Mouse (Mus musculus) kidney, postnatal 36 days (tissue): ENCODE data around the gene Fxyd5.
A peak's percentile ranks its signal among the peaks of the same experiment; 100 is the strongest.

Experiments
- DNase-seq, 2 experiments: peaks; one replicate each; pipeline ENCODE4 v3.0.0; 2021 to 2022; ENCODE audit warnings: mixed read lengths in 2 of 2

The Fxyd5 gene

DNA sequence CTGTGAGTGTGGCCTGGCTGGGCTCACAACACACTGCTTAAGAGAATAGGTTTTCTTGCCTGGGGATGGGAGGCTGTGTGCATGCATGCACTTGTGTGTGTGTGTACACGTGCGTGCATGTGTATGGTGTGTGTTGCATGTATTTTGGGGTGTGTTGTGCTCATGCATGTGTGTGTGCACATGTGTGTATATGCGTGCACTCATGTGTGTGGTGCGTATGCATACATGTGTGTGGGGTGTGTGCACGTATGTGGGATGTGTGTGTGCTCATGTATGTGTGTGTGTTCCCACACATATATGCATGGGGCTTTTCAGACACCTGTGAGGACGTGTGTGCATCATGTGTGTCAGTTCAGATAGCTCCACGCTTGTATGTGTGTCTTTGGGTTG is 18.3 kb upstream of the Fxyd5 start:
- no peak for DNase-seq

DNA sequence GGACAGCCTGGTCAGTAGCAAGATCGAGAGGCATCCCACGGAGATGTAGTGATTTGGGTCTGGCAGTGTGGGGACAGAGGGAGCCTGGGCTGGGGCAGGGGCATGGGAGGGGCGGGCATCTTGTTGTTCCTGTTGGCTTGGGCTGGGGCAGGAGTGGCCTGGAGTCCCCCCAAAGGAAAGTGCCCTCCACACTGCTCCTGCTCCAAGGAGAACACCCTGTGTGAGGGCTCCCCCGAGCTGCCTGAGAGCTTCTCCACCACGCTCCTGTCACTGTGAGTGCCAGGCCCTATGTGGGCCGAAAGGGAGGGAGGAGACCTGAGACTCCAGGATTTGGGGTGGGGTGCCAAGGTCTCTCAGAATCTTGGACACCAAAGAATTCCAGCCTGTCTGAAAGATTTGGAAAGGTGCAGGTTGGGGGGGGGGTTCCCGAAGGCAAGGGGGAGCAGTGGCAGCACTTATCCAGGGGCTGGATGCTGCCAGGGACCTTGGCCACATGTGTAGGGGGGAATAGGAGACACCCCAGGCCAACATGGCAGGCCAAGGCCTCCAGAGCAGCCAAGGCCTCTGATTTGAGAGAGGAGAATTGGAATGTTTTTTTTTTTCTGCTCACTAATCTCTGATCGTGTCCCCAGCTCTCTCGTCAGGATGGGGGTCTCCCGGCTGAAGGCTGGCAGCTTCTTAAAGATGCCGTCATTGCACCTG is 17.8 kb upstream of the Fxyd5 start:
- no peak for DNase-seq

DNA sequence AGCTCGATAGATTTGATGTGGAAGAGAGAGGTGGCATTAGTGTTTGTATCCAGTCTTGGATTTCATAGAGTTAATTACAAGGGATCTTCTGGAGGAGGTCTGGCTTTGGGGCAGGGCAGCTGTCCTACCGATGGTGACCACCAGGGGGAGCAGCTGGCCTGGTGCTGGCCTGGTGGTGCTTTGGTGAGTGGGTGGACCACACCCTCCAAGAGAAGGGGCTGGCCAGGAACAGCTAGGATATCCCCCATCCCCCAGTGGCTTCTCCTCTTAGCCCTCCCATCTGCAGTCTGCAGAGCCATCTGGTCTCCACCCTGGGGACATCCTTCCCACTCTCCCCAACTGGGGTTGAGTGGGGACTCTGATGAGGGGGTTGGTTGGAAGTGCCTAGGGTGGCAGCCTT is 16.8 kb upstream of the Fxyd5 start, which contains the start of gene Lgi4:
Gene Lgi4 (plus strand): TSS at position 235 of the 400 bp plus-strand sequence.
- DNase-seq: peak; percentile 72 to 90

DNA sequence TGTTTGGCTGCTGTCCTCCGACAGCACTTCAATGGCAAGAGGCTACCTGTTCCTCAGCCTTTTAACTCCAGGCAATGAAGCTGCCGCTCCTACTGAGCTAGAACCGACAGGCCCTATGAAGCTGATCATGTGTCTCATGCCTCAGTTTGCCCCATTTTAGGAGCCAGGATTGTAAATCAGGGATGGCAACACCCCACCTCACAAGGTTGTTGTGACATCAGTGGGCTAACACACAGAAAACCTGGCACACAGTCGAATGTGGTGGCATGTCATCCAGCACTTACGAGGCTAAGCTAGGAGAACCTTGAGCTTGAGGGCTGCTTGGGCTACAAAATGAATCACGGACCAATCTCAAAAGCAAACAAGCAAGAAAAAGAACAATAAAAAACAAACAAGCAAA is 15.9 kb upstream of the Fxyd5 start:
- no peak for DNase-seq

DNA sequence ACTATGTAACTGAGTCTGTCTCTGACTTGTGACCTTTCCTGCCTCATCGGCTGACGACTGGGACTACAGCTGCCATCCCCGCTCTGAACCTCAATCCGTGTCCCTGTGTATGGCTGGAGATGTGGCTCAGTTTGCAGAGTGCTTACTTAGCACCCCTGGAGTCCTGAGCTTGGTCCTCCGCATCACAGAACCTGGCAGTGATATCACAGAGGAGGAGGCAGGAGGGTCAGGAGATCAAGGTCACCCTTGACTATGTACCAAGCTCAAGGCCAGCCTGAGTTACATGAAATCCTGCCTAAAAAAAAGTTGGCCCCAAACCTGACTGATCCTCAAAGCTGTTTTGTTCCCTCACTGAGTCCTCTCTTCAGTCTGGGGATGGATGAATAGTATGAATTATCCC is 15.4 kb upstream of the Fxyd5 start:
- no peak for DNase-seq

DNA sequence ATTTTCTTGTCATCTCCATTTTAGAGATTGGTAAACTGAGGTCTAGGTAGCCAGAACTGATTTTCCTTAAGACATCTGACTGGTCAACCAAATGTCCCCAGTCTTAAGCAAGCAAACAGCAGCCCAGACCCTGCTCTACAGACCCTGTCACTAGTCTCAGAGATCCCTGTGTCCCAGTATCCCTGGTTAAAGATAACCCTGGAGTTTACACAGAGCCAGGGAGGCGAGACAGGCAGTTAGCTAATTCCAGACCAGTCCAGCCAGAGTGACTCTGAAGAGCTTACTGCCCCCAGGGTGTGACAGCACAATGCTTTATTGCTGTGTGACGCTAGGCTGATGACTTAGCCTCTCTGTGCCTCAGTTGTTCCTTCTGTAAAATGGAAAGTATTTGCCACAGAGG is 14.8 kb upstream of the Fxyd5 start, which contains the start of gene Fxyd1:
Gene Fxyd1 (minus strand): TSS at position 129 of the 400 bp plus-strand sequence.
- DNase-seq: no peak

DNA sequence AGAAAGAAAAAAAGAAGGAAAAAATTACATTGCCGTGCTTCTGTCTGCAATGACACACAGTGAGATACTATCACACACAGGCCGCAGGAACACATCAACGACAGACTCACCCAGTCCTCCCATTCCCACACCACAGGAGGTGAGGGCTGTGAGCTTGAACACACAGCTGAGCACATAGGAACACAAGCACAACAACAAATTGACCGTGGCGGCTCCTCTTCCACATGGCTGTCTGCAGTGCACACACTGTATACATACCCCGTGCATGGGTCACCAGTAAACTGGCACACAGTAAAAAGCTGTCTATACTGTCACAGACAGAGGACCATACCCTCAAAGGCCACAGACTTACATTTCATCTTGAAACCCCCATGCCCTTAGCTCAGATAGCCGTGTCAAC is 14.2 kb upstream of the Fxyd5 start:
- no peak for DNase-seq

DNA sequence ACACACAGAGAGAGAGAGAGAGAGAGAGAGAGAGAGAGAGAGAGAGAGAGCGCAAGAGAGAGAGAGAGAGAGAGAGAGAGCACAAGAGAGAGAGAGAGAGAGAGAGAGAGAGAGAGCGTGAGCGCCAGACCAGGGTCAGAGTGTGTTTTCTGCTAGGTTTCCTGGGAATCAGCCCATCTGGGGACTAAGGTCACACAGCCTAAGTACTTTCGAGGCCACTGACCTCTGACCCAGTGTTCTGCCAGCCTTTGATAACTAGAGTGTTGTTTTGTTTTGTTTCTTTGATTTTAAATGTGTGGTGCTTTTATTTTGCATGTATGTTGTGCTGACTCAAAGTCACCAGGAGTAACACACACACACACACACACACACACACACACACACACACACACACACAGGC is 13.6 kb upstream of the Fxyd5 start:
- DNase-seq: peak; percentile 61 to 73

DNA sequence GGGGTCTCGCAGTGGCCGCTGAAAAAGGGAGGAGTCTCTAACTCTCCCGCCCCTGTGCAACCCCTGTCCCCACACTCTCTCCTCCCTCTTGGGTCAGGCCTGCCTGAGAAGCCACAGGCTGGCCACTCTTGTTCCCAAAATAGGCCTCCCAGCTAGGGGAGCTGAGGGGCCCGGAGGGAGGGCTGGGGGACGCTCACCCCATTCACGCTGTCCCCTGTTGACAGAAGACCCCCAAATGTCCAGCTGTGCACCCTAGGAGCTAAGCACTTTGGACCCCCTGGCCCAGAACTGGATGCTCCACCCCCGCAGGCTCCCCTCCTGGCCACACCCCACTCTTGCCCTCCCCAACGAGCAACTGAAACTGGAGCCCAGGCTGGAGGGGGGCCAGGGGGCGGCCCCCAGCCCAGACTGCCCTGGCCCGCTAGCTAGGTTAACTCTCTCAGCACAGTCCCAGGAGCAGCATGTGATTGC is 13.1 kb upstream of the Fxyd5 start:
- peak; percentile 74 to 77 for DNase-seq

DNA sequence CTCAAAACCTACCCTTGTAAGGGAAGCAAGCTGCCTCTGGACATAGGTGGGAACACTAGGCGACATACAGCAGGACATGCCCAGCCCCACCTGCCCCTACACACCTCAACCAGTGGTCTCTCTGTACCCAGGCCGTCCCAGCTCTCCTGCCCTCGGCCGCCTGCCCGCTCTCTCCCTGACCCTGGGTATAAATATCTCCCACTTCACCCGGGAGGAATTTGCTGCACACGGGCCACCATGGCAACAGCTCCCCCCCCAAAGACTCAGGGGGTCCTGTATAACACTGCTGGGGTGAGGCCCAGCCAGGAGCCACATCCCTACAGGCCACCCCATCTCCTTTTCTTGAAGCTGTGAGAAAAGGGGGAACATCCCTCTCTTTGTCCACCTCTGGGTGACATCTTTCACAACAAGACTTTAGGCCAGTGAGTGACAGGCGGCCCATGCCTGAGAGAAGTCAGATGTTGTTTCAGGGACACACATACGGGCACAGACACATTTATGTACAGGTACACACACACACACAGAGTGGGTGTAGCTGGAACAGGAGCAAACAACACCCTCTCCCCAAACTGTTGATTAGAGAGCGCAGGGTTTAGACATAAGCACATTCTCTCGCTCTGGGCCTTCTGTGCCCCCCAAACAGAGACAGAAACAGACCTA is 12.5 kb upstream of the Fxyd5 start:
- peak in 1 of 2 experiments; percentile 14 for DNase-seq

DNA sequence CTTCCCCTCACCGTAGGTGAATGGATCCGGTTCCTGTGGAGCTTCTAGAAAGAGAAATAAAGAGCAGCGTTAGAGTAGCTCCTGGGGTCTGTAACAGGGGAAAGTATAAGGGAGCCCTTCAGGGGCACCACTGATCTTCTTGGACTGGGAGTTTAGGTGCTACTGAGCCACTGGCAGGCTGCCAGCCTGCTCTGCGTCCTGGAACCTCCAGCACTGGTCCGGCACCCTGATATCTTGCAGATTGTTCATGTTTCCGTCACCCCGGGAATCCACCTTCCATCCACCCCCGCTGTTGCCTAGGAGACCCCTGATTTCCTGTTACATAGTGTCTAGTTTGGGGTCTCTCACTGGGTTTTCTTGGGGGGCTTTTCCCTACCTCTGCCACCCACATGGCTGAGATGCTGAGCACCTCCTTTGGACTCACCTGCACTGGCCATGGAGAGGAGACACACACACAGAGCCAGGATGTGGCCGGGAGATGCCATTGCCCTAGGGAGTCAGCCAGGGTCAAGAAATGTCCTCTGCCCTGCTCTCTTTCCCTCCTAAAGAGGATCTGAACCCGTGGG is 11.7 kb upstream of the Fxyd5 start:
- peak in 1 of 2 experiments; percentile 38 for DNase-seq

DNA sequence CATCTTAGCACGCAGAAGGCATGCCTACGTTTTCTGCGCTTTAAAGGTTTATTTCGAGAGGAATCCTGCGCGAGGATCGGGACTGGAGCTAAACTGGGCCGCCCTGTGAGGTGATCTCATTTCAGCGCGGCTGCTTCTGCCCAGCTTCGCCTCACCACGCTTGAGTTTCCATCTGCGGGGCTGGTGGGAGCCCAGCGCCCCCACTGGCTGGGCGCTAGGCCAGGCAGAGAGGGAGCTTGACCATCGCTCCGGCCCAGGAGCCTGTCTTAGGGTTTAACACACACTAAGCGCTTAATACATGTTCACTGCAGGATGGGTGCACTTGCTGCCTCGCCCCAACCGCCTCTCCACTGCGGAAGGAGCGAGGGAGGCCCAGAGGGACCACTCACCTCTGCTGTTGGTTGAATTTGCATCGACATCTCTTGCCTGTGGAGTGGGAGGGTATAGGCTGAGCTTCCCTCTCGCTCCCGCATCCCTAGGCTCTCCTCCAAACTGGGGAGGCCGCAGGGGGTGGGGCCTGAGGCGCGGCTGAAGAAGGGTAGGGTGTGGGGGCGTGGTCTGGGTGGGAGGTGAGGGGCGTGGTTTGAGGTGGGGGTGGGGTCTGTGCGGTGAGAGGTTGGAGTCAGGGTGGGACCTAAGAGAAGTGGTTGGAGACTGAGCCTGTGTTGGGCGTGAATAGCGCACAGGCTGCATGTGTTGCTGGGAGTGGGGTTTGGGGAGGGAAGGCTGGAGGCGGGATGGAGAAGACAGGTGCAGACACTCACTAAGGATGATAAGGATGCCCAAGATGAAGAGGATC is 10.6 kb upstream of the Fxyd5 start:
- peak in 1 of 2 experiments; percentile 42 for DNase-seq

DNA sequence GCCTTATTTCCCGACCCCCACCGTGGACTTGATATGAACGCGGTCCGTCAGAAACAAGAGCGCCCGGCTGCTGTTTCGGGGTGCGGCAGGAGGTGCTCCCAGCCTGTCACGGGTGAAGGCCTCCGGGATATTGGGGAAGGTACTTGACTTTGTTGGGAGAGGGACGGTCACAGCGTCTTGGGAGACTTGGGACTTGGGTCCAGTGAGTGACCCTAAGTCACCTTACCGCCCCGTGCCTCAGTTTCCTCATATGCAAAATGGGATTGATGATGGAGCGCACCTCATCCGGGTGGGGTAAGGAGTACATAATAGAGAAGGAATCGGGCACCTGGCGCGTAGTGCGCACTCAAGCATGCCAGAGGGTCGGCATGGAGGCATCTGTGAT is 10.0 kb upstream of the Fxyd5 start:
- DNase-seq: no peak

DNA sequence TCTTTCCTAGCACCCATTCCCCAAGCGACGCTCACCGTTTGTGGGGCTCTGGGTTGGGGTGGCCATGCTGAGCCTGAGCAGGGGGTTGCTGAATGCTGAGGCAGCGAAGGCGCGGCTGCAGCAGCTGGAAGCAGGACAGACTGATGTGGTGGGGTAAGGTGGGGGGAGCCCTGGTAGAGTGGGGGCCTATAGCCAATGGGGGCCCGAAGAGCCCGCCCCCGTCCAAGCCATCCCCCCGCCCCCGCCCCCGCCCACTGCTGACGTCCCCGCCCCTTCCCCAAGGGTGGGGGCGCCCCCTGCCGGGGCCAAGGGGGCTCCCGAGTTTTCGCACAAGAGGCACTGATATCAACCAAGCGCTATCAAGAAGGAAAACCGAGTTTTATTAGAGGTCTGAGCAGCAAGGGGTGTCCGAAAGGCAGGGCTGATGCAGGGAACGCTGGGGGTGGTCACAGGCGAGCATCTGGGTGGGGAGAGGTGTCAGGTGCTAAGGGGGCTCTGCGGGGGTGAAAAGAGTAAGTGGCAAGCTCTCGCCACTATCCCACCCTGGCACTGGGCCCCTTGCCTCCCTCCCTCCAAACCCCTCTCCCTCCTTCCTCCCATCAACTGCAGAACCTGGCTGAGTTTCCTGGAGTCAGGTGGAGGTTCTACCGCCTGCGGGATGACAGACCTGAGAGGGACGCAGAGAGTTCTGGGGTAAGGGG is 9.2 kb upstream of the Fxyd5 start, which contains the start of gene Fxyd7:
Gene Fxyd7 (minus strand): TSS at position 147 of the 701 bp plus-strand sequence.
- no peak for DNase-seq

DNA sequence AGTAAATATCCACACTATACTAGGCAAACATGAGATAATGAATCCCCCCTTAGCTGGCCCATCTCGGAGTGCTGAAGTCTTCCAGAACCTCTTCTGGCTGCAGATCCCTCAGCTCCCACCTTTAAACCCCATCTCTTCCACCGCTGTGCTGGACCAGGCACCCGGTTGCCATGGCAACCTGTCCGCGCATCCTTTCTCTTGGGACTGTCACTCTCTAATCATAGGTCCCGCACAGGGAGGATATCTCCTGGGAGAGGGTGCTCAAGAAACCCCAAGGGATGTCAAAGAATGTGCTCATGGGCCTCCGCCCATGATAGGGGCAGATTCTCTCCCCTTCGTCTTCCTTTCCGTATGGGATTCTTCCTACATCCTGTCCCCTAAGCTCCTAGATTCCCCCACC is 8.6 kb upstream of the Fxyd5 start:
- DNase-seq: no peak

DNA sequence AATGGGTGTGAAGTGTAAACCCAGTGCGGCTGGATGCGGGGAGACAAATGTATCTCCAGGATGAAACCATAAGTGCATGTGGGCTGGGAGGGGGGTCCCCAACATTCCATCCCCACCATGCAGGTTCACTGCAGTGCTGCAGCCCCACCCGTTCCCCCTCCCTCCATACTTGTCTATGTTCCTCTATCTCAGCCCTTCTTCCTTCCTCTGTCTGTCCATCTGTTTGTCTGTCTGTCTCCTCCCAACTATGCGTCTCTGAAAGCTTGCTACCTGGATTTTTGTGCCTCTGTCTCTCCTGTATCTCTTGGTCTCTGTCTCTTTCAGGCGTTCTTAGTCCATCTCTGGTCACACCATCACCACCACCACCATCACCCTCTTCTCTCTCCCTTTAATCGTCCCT is 8.2 kb upstream of the Fxyd5 start:
- no peak for DNase-seq

DNA sequence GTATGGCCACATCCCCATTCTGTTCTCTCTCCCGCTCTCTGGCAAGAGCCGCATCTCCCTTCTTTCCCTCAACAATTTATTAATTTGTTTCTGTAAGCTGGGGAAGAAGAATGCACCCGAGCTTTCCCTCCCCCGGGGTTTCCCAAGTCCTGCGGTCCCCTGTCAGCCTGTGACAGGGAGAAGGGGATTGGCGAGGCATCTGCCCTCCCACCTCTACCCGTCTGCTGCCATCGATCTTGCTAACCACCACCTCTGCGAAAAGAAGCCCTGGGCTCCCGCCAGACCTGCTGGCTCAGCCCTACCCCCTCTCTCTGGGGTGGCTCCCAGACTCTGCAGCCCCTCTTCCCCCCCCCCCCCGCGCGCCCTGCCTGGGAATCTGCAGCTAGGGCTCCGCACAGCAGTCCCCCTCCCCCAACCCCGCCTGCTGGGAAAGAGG is 7.6 kb upstream of the Fxyd5 start:
- DNase-seq: no peak

DNA sequence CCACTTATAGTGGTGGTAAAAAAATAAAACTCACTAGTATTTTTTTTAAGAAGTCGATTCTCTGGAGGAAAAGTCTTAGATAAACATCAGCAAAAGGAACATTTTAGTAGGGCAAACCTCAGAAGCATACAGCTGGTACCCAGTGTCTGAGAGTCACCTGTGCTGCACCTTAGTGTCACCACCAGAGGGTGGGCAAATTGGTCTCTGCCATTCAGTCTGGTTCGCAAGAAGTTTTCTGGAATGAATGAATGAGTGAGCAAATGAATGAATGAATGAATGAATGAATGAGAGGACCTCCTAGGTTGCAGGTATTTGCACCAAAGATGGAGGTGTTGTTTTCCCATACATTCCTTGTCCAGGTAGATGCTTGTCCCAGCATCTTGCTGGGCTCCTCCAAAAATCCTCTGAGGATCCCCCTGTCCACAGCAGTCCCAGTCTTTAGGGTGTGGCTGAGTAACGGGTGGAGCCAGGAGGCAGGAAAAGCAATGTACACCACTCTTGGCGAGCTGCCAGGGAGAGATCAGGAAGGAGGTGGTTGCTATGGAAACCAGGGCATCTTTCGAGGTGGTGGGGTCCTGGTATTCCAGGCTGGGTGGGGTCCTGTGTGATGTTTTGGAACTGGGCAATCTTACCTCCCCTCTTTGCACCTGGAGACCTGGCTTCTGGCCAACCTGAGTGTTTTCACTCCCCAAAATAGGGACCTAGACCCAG is 7.0 kb upstream of the Fxyd5 start:
- peak in 1 of 2 experiments; percentile 19 for DNase-seq

DNA sequence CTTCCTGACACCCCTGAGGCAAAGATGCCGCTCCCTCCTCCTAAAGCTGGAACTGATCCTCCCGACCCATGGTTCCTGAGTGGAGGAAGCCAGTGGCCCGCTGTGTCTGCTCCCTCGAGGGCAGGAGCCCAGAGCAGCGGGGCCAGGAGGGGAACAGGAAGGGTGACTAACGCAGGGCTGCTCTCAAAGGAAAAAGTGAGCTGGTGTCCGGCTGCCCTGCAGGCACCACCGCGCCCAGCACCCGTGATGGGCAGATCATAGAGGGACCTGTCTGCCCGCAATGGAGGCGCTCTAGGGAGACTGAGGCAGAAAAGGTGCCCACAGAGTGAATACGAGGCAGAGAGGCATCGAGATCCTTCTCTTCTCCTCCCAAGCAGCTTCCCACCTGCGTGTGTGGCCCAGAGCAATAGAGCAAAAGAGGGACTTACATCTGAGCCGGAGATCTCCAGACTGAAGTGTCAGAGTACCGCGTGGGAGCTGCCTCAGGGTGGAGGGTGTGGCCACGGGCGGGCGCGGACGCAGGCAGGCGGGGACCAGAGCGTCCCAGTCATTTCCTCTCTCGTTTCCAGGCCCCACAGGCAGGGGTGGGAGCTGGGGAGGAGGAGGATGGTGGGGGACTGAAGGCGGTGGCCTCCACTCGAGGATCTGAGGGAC is 492 bp downstream of the Fxyd5 start:
- peak; percentile 60 to 70 for DNase-seq

DNA sequence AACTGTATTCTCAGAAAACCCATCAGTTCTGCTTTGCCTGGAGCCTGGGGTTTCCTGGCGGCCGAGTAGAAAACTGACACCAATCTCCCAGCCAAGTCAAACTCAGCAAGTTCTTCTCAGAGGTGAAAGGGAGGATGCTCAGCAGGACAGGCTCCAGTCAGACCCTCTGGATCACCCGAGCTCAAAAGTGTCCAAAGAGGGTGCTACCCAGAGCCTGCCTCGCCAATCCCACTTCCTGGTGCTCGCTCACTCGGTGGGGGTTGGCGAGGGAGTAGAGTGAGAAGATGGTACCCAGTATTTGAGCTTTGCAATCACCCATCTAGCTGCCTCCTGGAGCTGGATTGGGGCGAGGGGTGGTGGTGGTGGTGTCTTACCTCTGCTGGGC is 1.3 kb downstream of the Fxyd5 start:
- no peak for DNase-seq
